Mouse (Mus musculus) G1E (cell line): Measurements from ENCODE around the gene Akap13.

ENCODE experiments used
- CTCF ChIP-seq: IDR thresholded peaks from 2 replicates; pipeline ENCODE4 v1.5.1; 2012; ENCODE audit warnings: low read depth, low read length, inconsistent platforms, mixed read lengths
- TAL1 ChIP-seq: conservative IDR thresholded peaks from 2 replicates; pipeline ENCODE4 v1.6.1; 2012; ENCODE audit warnings: low read depth, low read length, inconsistent platforms, mixed read lengths

- no peak for TF ChIP-seq CTCF
- TF ChIP-seq TAL1, result no peak
These were observed 187.7 kb downstream of the Akap13 start for GRCm38 (mm10) chr7:75642846-75643563.
